Mouse (Mus musculus) brain, adult 2 months (tissue): ENCODE measurements around the gene Rasgef1c.

Source experiments
- DNase-seq: peaks from one replicate; pipeline ENCODE4 v3.0.0; 2011; ENCODE audit warnings: low read depth, low spot score

Gene Rasgef1c

GRCm38 (mm10) chr11:49926183-49926582, 24.5 kb downstream of the Rasgef1c start:
- DNase-seq = no peak

DNA sequence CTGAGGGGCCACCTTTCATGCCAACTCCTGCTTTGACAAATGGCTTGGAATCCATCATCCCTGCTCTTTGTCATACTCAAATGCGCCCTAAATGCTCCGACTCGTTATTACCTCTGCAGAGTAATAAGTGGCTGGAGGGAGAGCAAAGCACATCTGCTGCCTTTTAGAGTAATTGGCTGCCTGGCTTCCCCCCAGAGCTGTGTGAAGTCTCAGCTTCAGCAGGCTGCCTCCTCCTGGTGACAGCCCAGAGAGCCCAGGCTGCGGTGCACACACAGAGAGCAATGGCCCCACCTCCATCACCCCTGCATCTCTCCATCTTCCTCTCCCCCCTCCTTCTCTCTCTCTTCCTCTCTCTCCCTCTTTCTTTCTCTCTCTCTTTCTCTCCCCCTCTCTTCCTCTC, 25.5 kb downstream of the Rasgef1c start:
- peak; percentile 87 for DNase-seq

GRCm38 (mm10) chr11:49927670-49928069, 26.0 kb downstream of the Rasgef1c start:
- DNase-seq = no peak

DNA sequence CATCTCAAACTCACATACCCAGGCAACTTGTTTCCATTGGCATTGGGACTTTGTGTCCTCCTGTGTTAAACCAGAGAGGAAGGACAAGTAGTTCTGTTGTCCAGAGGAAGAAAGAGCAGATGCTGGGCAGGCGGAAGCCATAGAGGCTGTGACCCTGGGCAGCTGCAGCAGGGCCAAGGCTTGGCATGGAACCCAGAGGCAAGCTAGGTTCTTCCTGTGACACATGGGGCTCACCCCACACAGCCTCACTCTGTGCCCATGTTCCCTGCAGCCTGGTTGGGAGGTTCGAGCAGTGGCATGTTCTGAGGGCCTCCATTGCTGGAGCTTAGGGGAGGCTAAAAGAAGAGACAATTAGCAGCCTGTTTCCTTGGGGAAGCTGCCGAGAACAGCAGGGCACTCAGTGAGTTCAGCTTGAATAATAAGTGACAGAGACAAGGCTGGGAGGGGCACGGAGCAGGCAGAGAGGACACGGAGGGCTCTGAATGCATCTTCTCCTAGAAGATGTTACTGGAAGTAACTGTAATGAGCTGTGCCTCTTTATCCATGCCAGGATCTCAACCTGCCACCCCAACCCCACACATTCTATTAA, 29.5 kb downstream of the Rasgef1c start:
- peak; percentile 73 for DNase-seq

DNA sequence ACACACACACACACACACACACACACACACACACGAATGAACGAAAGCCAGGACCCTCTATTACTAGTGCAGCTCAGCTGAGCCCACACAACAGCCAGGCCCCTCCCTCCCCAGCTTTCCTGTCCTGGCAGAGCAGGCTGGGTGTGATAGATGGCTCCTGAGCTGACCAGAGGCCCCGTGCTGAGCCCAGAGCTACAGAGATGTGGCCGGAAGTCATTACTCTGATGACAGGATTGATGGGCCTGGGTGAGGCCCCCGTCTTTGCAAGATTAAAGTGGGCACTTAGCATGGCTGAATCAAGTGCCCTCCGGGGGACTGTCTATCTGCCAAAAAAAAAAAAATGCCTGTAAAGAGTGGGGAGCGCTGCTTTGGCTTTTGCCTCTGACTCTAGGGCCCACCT, 30.2 kb downstream of the Rasgef1c start:
- DNase-seq = no peak

- DNase-seq = peak; percentile 66
These were observed 32.2 kb downstream of the Rasgef1c start for GRCm38 (mm10) chr11:49933811-49934210.

DNA sequence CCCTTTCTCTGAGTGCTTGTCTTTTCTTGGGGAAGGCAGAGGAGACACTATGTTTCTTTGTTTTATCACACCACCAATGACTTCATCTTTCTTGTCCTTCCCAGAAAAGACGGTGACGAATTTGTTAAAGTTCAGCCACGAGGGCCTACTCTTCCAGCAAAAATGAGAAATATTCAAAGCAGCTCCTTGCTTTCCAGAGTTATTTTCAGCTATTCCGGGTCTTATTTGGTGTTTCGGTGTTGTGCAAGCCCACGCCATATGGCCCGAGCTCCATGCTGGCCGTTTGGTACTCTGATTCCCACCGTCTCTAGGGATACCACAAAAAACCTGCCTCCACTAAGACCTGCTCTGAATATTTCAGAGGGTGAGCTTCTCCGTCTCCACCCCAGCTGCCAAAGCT, 32.7 kb downstream of the Rasgef1c start:
- DNase-seq = peak; percentile 86

- peak; percentile 92 for DNase-seq
These were observed 34.8 kb downstream of the Rasgef1c start for GRCm38 (mm10) chr11:49936458-49936857.

GRCm38 (mm10) chr11:49937779-49938178, 36.1 kb downstream of the Rasgef1c start:
- peak; percentile 78 for DNase-seq

GRCm38 (mm10) chr11:49938258-49939164, 36.9 kb downstream of the Rasgef1c start:
- DNase-seq = peak; percentile 94

DNA sequence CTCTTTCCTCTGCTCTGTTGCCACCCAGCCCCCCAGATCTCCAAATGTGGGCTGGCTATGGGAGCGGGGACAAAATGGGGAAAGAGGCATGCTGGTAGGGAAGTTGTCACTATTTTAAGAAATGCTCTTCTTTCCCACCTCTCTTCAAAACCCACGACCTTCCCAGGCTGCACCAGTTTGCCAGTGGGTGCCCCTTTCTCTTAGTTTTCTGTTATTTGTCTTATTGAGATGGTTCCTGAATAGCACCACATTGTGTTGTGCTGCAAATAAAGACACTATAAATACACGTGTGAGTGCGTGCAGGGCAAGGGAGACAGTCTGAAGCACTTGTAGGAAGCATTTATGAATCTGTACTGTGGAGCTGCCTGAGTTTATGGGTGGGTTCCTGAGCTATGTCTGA, 41.2 kb downstream of the Rasgef1c start:
- peak; percentile 76 for DNase-seq

DNA sequence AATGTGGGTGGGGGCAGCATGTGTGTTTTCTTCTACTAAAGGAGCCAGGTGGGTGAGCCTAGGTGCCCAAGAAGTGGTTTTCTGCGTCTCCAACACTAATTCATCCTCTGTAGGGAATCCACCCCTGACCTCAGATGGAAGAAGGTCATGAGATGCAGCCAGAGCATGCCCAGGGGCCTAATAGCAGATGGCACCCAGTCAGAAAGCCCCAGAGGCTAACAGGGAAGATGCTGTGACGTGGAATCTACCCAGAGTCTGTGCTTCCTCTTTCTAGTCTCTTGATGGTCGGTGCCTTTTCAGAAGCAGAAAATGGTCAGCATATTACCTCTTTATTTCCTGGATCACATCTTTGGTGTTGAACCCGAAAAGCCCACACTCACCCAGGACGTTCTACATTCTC, 42.3 kb downstream of the Rasgef1c start:
- DNase-seq = no peak

DNA sequence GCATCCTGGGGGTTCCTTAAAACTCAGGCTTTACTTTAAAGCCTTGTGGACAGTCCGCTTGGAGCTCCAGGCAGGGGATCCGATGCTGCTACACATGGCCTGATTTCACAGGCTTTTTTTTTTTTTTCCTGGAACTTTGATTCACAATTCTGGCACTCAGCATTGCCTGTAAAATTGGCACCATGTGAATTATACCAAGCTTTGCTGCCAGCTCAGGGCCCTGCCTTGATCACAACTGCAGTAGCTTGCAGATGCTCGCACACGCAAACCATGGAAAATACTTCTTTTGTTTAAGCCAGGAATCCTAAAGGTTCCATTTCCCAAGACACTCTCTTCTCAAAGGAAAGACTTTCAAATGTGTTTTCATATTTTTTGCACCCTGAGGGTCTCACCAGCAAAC, 44.1 kb downstream of the Rasgef1c start:
- DNase-seq = peak; percentile 76

- peak; percentile 87 for DNase-seq
These were observed 48.2 kb downstream of the Rasgef1c start for GRCm38 (mm10) chr11:49949839-49950238.

DNA sequence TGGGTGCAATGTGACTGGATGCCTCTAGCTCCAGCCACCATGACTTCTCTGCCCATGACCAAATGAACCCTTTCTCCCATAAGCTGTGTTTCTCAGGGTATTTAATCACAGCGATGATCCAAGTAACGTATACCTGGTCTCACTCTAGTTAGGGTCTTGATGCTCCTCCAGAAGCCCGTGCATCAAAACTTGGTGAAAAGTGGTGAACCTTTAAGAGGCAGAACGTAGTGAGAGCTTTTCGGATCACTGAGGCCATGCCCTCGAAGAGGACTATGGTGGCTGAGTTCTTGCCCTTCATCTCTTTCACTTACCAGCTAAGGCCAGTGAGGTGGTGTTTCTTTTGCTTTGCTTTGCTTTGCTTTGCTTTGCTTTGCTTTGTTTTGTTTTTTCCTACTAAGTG, 52.0 kb downstream of the Rasgef1c start:
- no peak for DNase-seq

- peak; percentile 93 for DNase-seq
These were observed 54.1 kb downstream of the Rasgef1c start for GRCm38 (mm10) chr11:49955577-49956261.

DNA sequence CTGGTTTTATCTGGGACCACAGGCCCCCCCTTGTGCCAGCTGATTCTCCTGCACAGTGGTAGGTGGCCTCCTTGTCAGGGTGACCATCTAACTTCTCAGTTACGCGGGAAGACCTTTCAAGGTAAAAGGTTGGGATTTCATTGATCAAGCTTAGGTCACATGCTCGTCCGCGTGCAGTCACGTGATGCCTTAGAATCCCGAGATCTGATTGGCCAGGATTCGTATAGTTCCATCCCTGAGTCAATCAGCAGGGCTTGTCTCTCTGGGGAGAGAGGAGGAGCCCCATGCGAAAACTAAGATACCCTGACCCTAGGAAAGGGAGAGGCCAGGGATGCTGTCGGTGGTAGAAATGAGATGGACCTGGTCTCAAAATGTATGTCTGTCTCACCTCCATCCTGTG, 56.4 kb downstream of the Rasgef1c start:
- DNase-seq = no peak

DNA sequence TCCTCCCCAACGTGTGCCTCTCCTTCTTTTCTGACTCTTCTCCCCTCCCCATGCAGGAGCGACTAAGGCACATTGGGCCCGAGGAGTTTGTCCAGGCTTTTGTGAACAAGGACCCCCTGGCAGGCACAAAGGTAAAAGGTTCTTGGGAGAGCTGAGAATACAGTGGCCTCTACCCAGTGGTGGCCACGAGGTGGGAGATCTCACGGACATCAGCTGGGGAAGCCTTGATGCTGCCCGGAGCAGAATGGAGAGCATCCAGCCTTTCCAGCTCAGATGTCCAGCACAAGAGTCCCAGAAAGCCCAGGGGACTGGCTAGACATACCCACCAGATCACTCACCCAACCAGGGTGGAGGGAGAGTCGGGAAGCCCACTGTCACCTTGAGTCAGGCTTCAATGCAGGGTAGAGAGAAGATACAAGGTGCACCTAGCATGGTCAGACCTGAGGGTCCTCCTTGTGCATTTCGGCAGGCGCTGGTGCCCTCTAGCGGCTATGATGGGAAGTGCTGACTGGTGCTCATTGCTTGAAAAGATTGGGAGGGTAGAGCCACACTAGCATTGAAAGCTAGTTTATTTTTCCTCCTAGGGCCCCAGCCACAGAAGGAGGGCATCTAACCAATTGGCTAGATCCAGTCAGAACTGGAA, 59.6 kb downstream of the Rasgef1c start:
- peak; percentile 76 for DNase-seq

- DNase-seq = no peak
These were observed 63.7 kb downstream of the Rasgef1c start for GRCm38 (mm10) chr11:49965320-49965719.

DNA sequence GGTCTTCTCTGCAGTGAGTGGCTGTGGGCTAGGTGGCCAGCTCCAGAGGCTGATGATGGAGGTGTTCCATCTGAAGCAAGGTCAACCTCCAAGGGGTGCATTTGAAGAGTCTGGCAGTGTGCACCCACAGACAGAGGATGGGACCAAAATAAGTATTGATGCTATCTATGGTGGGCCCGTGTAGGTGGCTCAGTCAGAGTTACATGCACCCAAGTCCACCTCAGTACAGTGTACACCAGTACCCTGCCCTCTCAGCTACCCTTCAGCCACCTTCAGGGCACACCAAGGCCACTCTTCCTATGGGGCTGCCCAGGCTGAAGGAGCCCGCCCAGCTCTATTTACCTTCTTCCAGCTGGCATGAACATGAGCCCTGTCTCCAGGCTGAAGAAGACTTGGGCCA, 68.1 kb downstream of the Rasgef1c start:
- no peak for DNase-seq

GRCm38 (mm10) chr11:49973657-49974340, 72.2 kb downstream of the Rasgef1c start:
- no peak for DNase-seq
